8 mouse cellular contexts compared by ENCODE assay signal in genomic region chr2:154427853-154428360, GRCm38 (mm10). TPM values are rescaled to one million over a fixed set of nuclear protein-coding genes. Genes with fewer than 3 reads are reported as not detected.
A peak's percentile ranks its signal among the peaks of the same experiment; 100 is the strongest.
DNase-seq lines count a peak whose midpoint lies in the region; ATAC-seq and TF ChIP-seq lines count a peak whose summit lies in the region.

No protein-coding gene starts in this region.

- peak overlapping the region; percentile 8 for H3K27ac ChIP-seq in heart, embryonic 13.5 days (replicated peaks)
- peak overlapping the region; percentile 70 for H3K27ac ChIP-seq in embryonic facial prominence, embryonic 10.5 days (replicated peaks)
- peak overlapping the region; percentile 82 for H3K27ac ChIP-seq in kidney, adult 2 months (ENCODE audit: insufficient read depth, low read depth, low read length)
- peak overlapping the region; percentile 94 for H3K27ac ChIP-seq in lung, embryonic 16.5 days (ENCODE audit: low read length)

- H3K4me3 ChIP-seq in heart, embryonic 13.5 days, result no peak overlapping the region
- H3K4me3 ChIP-seq in embryonic facial prominence, embryonic 10.5 days, result peak overlapping the region; percentile 35; the same call in 1 of the 2 replicates
- H3K4me3 ChIP-seq in kidney, adult 2 months (ENCODE audit: insufficient read depth, low read depth, low read length), result peak overlapping the region; percentile 12
- peak overlapping the region; percentile 52 for H3K4me3 ChIP-seq in lung, embryonic 16.5 days (ENCODE audit: low read length)

- no peaks in the 10 kb centered on the region for H3K36me3 ChIP-seq in heart, embryonic 13.5 days
- H3K36me3 ChIP-seq in embryonic facial prominence, embryonic 10.5 days (replicated peaks), result no peaks in the 10 kb centered on the region
- H3K36me3 ChIP-seq in kidney, adult 2 months (ENCODE audit: control insufficient read depth, insufficient read depth, low read length), result no peaks in the 10 kb centered on the region
- no peaks in the 10 kb centered on the region for H3K36me3 ChIP-seq in lung, embryonic 16.5 days (ENCODE audit: control insufficient read depth, insufficient read depth, low read length)

- peaks cover 24% of the 10 kb centered on the region for H3K4me1 ChIP-seq in heart, embryonic 13.5 days
- peaks cover 23% of the 10 kb centered on the region for H3K4me1 ChIP-seq in embryonic facial prominence, embryonic 10.5 days
- peaks cover 7% of the 10 kb centered on the region; the same call in 1 of the 2 replicates for H3K4me1 ChIP-seq in kidney, adult 2 months (ENCODE audit: control insufficient read depth, insufficient read depth, low read length)
- H3K4me1 ChIP-seq in lung, embryonic 16.5 days (replicated peaks; ENCODE audit: control insufficient read depth, insufficient read depth, low read length), result peaks cover 6% of the 10 kb centered on the region; the same call in 1 of the 2 replicates

- peaks cover 3% of the 10 kb centered on the region; the same call in 1 of the 2 replicates for H3K9me3 ChIP-seq in heart, embryonic 13.5 days
- H3K9me3 ChIP-seq in embryonic facial prominence, embryonic 10.5 days, result no peaks in the 10 kb centered on the region
- peaks cover 5% of the 10 kb centered on the region; the same call in 1 of the 2 replicates for H3K9me3 ChIP-seq in lung, embryonic 16.5 days (ENCODE audit: control insufficient read depth, low read length)

- H3K4me2 ChIP-seq in heart, embryonic 13.5 days, result peak overlapping the region; percentile 52
- H3K4me2 ChIP-seq in lung, embryonic 16.5 days (ENCODE audit: low read depth, low read length), result peak overlapping the region; percentile 70

- WGBS in heart, embryonic 13.5 days, result 17% methylated on average over 17 of the region's 17 CpGs
- WGBS in embryonic facial prominence, embryonic 10.5 days, result 10% methylated on average over 17 of the region's 17 CpGs
- 18% methylated on average over 17 of the region's 17 CpGs for WGBS in kidney, adult 2 months
- WGBS in lung, embryonic 16.5 days, result 14% methylated on average over 17 of the region's 17 CpGs

- no peak for TF ChIP-seq CTCF in kidney, adult 2 months (conservative IDR thresholded peaks at IDR 0.05; ENCODE audit: insufficient read depth, insufficient read length, low read depth, low read length)

- intact Hi-C loops in heart, postnatal 25 days (cut with DNase I), result no loop called here

- peak overlapping the region; percentile 55; the same call in 1 of the 2 replicates for H3K9ac ChIP-seq in heart, embryonic 13.5 days
- peak overlapping the region; percentile 42 for H3K9ac ChIP-seq in lung, embryonic 16.5 days (ENCODE audit: low read length)

- H3K27me3 ChIP-seq in heart, embryonic 13.5 days (replicated peaks), result peaks cover 12% of the 10 kb centered on the region
- H3K27me3 ChIP-seq in embryonic facial prominence, embryonic 10.5 days (replicated peaks; ENCODE audit: low read depth, poor library complexity, severe bottlenecking), result peaks cover 34% of the 10 kb centered on the region
- no peaks in the 10 kb centered on the region for H3K27me3 ChIP-seq in kidney, adult 2 months (replicated peaks; ENCODE audit: control insufficient read depth, insufficient read depth, low read length)
- no peaks in the 10 kb centered on the region; the same call in 1 of the 2 replicates for H3K27me3 ChIP-seq in lung, embryonic 16.5 days (ENCODE audit: control insufficient read depth, insufficient read depth, low read depth, low read length)

- DNase-seq in heart, postnatal 25 days (ENCODE audit: low spot score), result no peak
- DNase-seq in embryonic facial prominence, embryonic 10.5 days (ENCODE audit: low spot score), result peak; percentile 48
- DNase-seq in kidney, adult 2 months, result peak; percentile 83
- peak; percentile 55 for DNase-seq in urinary bladder, postnatal 14 days (ENCODE audit: low spot score)
- no peak for DNase-seq in layer of hippocampus, postnatal 14 days (ENCODE audit: low spot score in 2 of 2)
- no peak for DNase-seq in B cell, adult 2 months

- no peak for ATAC-seq in heart, embryonic 13.5 days (ENCODE audit: extremely low read depth, insufficient number of reproducible peaks, low FRiP score, low TSS enrichment)
- ATAC-seq in lung, embryonic 16.5 days (ENCODE audit: low read depth), result peak; percentile 86

- no peak for TF ChIP-seq POLR2A in kidney, adult 2 months (IDR thresholded peaks at IDR 0.05; ENCODE audit: low read depth, low read length)

RNA-seq across cellular contexts. Expression of gene Cbfa2t2, which starts 8.4 kb away (rescaled TPM):
- polyA plus RNA-seq in heart, embryonic 13.5 days (2015; fragmentation: Nextera tagmentation; extraction: Ambion mirVana), result 28.3 and 29.2 TPM in 2 replicates
- 10 to 100 TPM; 14.3 to 18.4 TPM for total RNA-seq in heart, postnatal 25 days (2021)
- polyA plus RNA-seq in embryonic facial prominence, embryonic 10.5 days (2016; fragmentation: Nextera tagmentation; extraction: Ambion mirVana), result 68.8 and 72.2 TPM in 2 replicates
- 11.7 and 11.8 TPM in 2 replicates for polyA plus RNA-seq in kidney, adult 2 months (2012; rRNA removed)
- 34.0 and 34.9 TPM in 2 replicates for polyA plus RNA-seq in lung, embryonic 16.5 days (2015; fragmentation: Nextera tagmentation; extraction: Ambion mirVana)
- total RNA-seq in layer of hippocampus, postnatal 14 days (2021), result 10 to 100 TPM; 43.3 to 50.4 TPM

RNA-seq across cellular contexts. Expression of gene Snta1, which starts 20.0 kb away (rescaled TPM):
- 38.0 and 41.5 TPM in 2 replicates for polyA plus RNA-seq in heart, embryonic 13.5 days (2015; fragmentation: Nextera tagmentation; extraction: Ambion mirVana)
- 10 to 100 TPM; 88.8 to 90.4 TPM for total RNA-seq in heart, postnatal 25 days (2021)
- polyA plus RNA-seq in embryonic facial prominence, embryonic 10.5 days (2016; fragmentation: Nextera tagmentation; extraction: Ambion mirVana), result 3.0 and 3.9 TPM in 2 replicates
- 60.5 and 63.4 TPM in 2 replicates for polyA plus RNA-seq in kidney, adult 2 months (2012; rRNA removed)
- 8.2 and 8.4 TPM in 2 replicates for polyA plus RNA-seq in lung, embryonic 16.5 days (2015; fragmentation: Nextera tagmentation; extraction: Ambion mirVana)
- 10 to 100 TPM; 43.6 to 47.1 TPM for total RNA-seq in layer of hippocampus, postnatal 14 days (2021)

RNA-seq across cellular contexts. Expression of gene Cdk5rap1, which starts 55.1 kb away (rescaled TPM):
- 13.2 and 15.7 TPM in 2 replicates for polyA plus RNA-seq in heart, embryonic 13.5 days (2015; fragmentation: Nextera tagmentation; extraction: Ambion mirVana)
- 10 to 100 TPM; 23.1 to 25.6 TPM for total RNA-seq in heart, postnatal 25 days (2021)
- polyA plus RNA-seq in embryonic facial prominence, embryonic 10.5 days (2016; fragmentation: Nextera tagmentation; extraction: Ambion mirVana), result 15.1 and 15.8 TPM in 2 replicates
- polyA plus RNA-seq in kidney, adult 2 months (2012; rRNA removed), result 17.1 and 19.0 TPM in 2 replicates
- polyA plus RNA-seq in lung, embryonic 16.5 days (2015; fragmentation: Nextera tagmentation; extraction: Ambion mirVana), result 19.1 and 19.7 TPM in 2 replicates
- 10 to 100 TPM; 14.4 to 16.0 TPM for total RNA-seq in layer of hippocampus, postnatal 14 days (2021)

Comparison
In these comparisons a context has a peak if more than half of its experiments do, and no peak if none do; other contexts are left out.
1. H3K27ac ChIP-seq: peak in every context shown above with its lines; median percentile 94 in lung, embryonic 16.5 days; 82 in kidney, adult 2 months; 70 in embryonic facial prominence, embryonic 10.5 days; 8 in heart, embryonic 13.5 days.
2. DNase-seq: peak in embryonic facial prominence, embryonic 10.5 days (single experiment), kidney, adult 2 months (single experiment) and urinary bladder, postnatal 14 days (single experiment); none in heart, postnatal 25 days (single experiment), layer of hippocampus, postnatal 14 days (0 of 2) and B cell, adult 2 months (0 of 2).